Mouse (Mus musculus) Patski (cell line): ENCODE results near the gene Gjd3. TPM values are rescaled to one million over a fixed set of nuclear protein-coding genes. Genes with fewer than 3 reads are reported as not detected.

Experiments
- ATAC-seq: fragments of 100-300 bp; one replicate; pipeline ENCODE4 v1.8.0; 2021
- CTCF ChIA-PET: fragments of 350-600 bp; sonication (Branson Sonifier 250); formaldehyde crosslinking; loops from one replicate; lab custom pipeline; 2022; ENCODE audit warnings: inconsistent platforms; lab: Charles Lee
- POLR2A ChIA-PET: fragments of 350-600 bp; sonication (Branson Sonifier 250); formaldehyde crosslinking; loops from one replicate; lab custom pipeline; 2022; ENCODE audit warnings: antibody characterized with exemption, inconsistent platforms; lab: Charles Lee
- DNase-seq: peaks from one replicate; pipeline ENCODE4 v3.0.0-alpha.2; 2011; ENCODE audit warnings: low read depth, low spot score
- H3K27me3 ChIP-seq: fragments of 371-371 bp; one replicate; pipeline ENCODE4 v1.5.1; 2021
- CTCF ChIP-seq: fragments of 100-300 bp; IDR thresholded peaks from one replicate; pipeline ENCODE4 v1.5.1; 2021
- in situ Hi-C: fragments of 300-500 bp; cut with MboI; formaldehyde crosslinking; loops from 3 replicates; pipeline ENCODE4 v1.11.1; 2018; ENCODE audit warnings: low pct_unique_long_range_greater_than_20kb, mixed read lengths
- polyA plus RNA-seq: library from polyadenylated mRNA; unstranded; gene quantifications from one replicate; pipeline ENCODE4 v1.2.3, GENCODE M21; 2021

The Gjd3 gene
- polyA plus RNA-seq, 1 experiment from 2014 or later: 0.19 TPM

DNA sequence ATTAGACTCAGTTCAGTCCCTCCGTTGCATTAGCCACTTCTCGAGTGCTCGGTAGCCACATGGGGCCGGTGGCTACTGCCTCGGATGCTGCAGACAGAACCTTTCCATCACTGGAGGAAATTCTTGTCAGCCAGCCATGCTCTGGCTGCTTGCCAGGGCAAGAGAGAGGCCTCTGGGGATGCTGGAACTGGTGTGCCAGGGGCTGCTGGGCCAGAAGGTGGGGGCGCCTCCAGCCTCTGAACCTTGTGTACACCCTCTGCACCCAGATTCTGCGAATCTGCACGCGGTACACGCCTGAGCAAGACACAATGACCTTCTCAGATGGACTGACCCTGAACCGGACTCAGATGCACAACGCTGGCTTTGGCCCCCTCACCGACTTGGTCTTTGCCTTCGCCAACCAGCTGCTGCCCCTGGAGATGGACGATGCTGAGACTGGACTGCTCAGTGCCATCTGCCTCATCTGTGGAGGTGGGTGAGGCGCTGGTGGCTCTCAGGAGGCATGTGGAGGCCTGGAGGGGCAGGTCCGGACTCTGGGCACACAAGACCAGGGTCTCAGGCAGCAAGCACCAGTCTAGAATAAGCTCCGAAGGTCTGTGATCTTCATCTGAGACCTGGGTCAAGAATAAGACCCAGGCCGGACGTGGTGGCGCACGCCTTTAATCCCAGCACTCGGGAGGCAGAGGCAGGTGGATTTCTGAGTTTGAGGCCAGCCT is 11.3 kb downstream of the Gjd3 start:
- ATAC-seq (no peak), DNase-seq (no peak)
- in situ Hi-C loops: loop anchor here (5.0 to 10.0 kb wide), 2 partner anchors 34 to 57 kb away; no protein-coding TSS in a partner anchor
- CTCF ChIA-PET: interaction anchor here (0.8 to 2.5 kb wide), 7 partner anchors 8 to 49 kb away, joined by 3 to 11 read pairs (median 3); no protein-coding TSS in a partner anchor
- no peaks in the 10 kb centered on the region for H3K27me3 ChIP-seq
- POLR2A ChIA-PET: interaction anchor here (1.0 to 1.4 kb wide), 3 partner anchors 8 to 46 kb away, joined by 3 to 5 read pairs (median 3); no protein-coding TSS in a partner anchor
- no peak for TF ChIP-seq CTCF

DNA sequence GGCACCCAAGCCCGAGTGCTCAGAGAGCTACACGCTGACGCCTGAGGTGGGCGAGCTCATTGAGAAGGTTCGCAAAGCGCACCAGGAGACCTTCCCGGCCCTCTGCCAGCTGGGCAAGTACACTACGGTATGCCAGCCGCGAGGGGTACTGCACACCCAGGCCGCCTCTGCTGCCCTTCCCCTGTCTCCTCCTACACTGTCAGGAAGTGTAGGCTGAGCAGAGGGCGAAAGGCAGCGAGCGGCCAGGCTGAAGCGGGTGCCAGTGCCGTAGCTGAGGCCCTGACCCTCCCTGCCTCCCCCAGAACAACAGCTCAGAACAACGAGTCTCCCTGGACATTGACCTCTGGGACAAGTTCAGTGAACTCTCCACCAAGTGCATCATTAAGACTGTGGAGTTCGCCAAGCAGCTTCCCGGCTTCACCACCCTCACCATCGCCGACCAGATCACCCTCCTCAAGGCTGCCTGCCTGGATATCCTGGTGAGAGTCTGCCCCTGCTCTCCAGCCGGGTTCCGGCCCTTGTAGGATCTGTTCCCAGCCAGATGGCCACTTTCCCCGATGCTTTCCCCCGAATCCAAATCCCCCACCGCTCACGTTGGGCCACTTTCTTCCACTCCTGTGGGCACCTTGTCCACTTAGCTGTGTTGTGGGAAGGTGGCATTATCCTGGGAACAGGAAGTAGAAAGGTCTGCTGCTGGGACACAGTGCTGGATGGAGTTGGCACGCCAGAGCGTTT is 12.5 kb downstream of the Gjd3 start:
- H3K27me3 ChIP-seq: no peaks in the 10 kb centered on the region
- POLR2A ChIA-PET: interaction anchor here (0.6 to 1.3 kb wide), 3 partner anchors 11 to 32 kb away, joined by 3 to 8 read pairs (median 3); no protein-coding TSS in a partner anchor
- ATAC-seq (no peak), DNase-seq (no peak)
- no peak for TF ChIP-seq CTCF
- in situ Hi-C loops: loop anchor here (5.0 to 10.0 kb wide), 2 partner anchors 33 to 56 kb away; no protein-coding TSS in a partner anchor
- CTCF ChIA-PET: interaction anchor here (1.1 to 1.7 kb wide), 2 partner anchors 45 to 49 kb away, joined by 3 to 4 read pairs; no protein-coding TSS in a partner anchor

DNA sequence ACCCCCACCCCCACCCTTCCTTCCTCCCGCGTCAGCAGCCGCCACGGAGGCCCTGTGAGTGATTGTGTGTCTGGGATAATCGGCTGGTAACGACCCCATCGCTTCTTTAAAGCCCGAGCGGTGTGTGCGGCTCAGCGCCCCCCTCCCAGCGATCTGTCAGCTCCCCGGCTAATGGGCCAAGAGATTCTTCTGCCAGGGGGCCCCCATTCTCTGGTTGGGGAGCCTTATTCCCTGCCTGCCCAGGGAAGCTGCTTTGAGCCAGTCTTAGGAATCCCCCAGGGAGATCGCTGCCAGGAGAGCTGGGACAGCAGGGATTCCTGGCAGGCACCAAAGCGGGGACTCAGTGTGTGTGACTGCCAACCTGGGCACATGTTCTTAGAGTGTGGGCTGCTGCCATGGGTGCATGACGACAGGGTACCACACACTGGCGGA is 13.3 kb downstream of the Gjd3 start:
- ATAC-seq: no peak
- DNase-seq: no peak
- POLR2A ChIA-PET: interaction anchor here (1.3 kb wide), 1 partner anchor 31 kb away, joined by 3 read pairs; no protein-coding TSS in a partner anchor
- H3K27me3 ChIP-seq: no peaks in the 10 kb centered on the region
- CTCF ChIA-PET: interaction anchor here (1.1 to 1.7 kb wide), 2 partner anchors 44 to 48 kb away, joined by 3 to 4 read pairs; no protein-coding TSS in a partner anchor
- in situ Hi-C loops: no loop called here
- TF ChIP-seq CTCF: no peak

DNA sequence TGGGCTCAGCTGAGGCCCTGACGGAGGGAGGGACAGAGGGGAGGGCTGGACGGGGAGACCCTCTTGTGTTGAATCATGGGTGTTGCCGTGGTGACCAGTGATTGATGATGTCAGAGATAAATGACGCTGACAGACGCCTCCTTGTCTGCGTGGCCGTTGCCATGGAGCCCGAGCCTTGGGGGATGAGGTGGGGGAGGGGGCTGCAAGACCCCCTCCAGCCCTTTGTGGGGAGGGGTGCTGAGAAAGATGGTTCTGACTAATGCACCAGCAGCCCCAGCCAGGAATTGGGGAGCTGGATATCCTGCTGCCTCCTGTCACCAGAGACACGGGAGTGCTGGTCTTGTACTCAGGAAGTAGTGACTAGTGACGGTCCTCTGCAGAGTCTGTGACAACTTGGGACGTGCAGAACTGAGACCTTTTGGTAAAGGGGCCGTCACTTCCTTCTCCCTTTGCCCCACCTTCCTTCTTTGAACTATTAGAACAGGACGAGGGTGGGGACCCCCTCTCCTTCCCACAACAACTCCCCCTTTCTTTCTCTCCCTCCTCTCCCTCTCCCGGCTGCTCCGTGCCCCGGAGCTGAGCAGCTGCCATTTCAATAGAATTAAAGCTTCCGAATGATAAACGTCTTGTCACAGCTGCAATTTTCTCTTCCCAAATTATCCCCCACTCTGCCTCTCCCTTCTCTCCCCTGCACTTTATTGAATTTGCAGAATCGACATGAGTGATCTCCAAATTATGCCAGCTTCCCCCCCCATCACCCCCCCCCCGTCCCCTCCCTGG is 13.9 kb downstream of the Gjd3 start:
- POLR2A ChIA-PET: interaction anchor here (1.3 kb wide), 1 partner anchor 31 kb away, joined by 3 read pairs; no protein-coding TSS in a partner anchor
- no peak for ATAC-seq
- no peaks in the 10 kb centered on the region for H3K27me3 ChIP-seq
- in situ Hi-C loops: no loop called here
- no peak for DNase-seq
- TF ChIP-seq CTCF: no peak
- CTCF ChIA-PET: interaction anchor here (1.1 to 1.7 kb wide), 4 partner anchors 37 to 47 kb away, joined by 3 to 4 read pairs (median 3); no protein-coding TSS in a partner anchor

DNA sequence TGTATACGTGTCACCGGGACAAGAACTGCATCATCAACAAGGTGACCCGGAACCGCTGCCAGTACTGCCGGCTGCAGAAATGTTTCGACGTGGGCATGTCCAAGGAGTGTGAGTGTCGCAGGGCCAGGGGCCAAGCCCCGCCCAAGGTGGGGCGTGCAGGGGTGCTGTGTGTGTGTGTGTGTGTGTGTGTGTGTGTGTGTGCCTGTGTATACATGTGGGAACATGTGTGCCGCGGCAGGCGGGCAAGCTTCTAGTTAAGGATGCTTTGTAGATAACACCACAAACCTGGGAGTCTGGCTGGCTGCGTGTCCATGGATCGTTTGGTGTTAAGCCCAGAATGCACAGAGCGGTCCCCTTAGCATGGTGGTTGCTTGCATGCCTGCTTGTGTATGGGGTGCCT is 14.7 kb downstream of the Gjd3 start:
- DNase-seq (no peak), ATAC-seq (no peak)
- ChIA-PET CTCF (interaction anchor here (1.1 to 1.2 kb wide), 2 partner anchors 36 to 43 kb away, joined by 3 read pairs; no protein-coding TSS in a partner anchor), POLR2A (no interaction called here)
- H3K27me3 ChIP-seq: no peaks in the 10 kb centered on the region
- no peak for TF ChIP-seq CTCF
- in situ Hi-C loops: no loop called here

DNA sequence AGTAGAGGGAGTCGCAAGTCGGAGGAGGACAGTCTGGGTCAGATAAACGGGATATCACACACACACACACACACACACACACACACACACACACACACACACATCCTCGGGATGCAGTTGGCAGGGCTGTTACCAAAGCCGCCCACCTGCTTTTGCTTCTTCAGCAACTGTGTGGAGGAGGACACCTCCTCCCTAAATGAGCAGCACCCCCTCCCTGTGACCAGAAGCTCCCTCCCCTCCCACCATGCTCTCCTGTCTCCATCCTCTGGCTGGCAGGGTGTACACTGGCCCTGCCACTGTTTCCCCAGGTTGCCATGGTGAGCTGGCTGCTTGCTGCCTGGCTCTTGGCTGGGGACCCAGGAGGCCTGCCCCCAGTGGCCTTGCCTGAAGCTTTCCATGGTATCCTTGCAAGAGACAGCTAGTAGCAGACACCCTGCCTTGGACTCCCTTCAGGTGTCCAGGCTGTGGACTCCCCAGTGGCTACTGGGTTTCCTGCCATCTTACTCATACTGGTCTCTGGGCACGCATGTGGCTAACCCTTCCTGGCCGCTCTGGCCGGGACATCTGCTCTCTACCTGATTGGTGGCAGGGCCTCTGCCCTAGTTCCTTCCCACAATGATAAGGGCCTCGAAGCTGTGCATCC is 16.2 kb downstream of the Gjd3 start:
- TF ChIP-seq CTCF: no peak
- ATAC-seq: no peak
- in situ Hi-C loops: no loop called here

DNA sequence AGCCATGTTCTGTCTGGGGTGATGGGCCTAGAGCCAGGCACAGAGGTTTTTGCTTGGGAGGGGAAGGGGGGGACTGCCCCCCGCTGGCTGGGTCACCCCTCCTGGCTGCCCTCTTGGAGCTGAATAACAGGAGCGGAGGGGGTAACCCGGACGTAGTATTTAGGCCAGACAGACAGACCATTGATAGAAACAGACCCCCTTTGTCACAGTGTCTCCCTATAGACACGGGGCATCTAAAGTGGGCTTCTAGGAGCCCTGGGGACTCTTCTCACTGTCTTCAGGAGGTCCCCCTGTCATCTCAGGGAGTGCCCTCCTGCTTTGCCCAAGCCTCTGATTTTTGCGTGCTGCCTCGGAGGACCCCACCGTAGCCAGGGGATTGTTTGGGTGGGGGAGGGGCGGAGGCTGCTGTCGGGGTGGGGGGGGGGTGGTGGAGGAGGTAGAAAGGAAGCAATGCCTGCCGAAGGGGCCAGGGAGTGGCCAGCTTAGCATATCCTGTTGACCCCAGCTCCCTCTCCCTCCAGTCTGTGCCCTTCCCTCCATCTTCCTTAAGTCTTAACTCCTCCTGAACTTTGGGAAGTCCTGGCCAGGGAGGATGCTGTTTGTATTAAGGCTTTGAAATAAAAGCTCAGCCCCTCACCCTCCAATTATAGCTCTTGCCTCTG is 17.3 kb downstream of the Gjd3 start:
- in situ Hi-C loops: no loop called here
- no peak for TF ChIP-seq CTCF
- DNase-seq (no peak), ATAC-seq (no peak)
- no peaks in the 10 kb centered on the region for H3K27me3 ChIP-seq
- ChIA-PET POLR2A (no interaction called here), CTCF (interaction anchor here (0.7 to 1.6 kb wide), 2 partner anchors 32 to 56 kb away, joined by 3 to 8 read pairs; no protein-coding TSS in a partner anchor)

More for the DNA sequence above, 16.2 kb downstream of the Gjd3 start:
- H3K27me3 ChIP-seq: no peaks in the 10 kb centered on the region
- POLR2A ChIA-PET: no interaction called here
- no peak for DNase-seq
- CTCF ChIA-PET: interaction anchor here (1.6 kb wide), 1 partner anchor 33 kb away, joined by 8 read pairs; no protein-coding TSS in a partner anchor

DNA sequence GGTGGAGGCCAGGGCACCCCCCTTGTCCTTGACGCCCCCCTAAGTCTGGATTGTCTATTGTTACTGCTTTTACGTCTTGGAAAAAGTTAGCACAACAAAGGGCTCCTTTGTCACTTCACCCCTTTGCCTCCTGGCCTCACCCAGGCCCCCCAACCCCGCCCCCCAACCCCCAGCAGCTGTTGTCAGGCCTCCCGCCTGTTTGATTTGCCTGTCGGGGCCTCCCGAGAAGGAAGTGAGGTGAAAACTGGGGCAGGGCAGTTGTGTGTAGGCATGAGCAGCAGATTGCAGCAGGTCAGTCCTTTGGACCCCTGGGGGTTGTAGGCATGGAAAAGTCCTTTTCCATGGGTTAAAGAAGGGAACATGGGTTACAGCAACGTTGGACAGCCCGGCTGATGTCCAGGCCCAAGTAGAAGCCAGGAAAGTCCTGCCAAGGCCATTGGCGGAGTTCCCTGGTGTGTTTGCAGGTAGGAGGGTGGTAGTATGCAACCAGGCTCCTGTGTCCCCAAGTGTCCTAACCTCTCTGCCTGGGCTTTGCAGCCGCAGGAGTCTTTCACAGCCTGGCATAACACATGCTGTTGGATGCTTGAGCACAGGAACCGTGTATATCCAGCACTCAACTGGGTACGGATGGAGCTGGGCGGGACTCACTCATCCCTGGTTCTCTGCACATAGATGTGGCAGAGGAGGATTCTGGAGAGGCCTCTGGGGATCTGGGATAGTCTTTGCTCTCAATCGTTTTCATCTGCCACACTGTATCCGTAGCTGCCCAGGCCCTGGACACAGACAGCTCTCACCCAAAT is 18.0 kb downstream of the Gjd3 start:
- H3K27me3 ChIP-seq: no peaks in the 10 kb centered on the region
- in situ Hi-C loops: no loop called here
- TF ChIP-seq CTCF: no peak
- ChIA-PET CTCF (interaction anchor here (0.7 to 1.2 kb wide), 3 partner anchors 17 to 57 kb away, joined by 3 to 6 read pairs (median 3); no protein-coding TSS in a partner anchor), POLR2A (interaction anchor here (1.1 to 1.5 kb wide), 4 partner anchors 14 to 39 kb away, joined by 3 to 4 read pairs (median 4); no protein-coding TSS in a partner anchor)
- ATAC-seq (no peak), DNase-seq (no peak)
